Mouse (Mus musculus): ENCODE results near the gene Dpyd.

Dpyd gene

GRCm38 (mm10) chr3:118561554-118562310, at the start of gene Dpyd:
Dpyd (plus strand) TSS chr3:118562129.
- peak; percentile 62 to 72 for DNase-seq (ENCODE audit: low spot score in 2 of 2)

GRCm38 (mm10) chr3:118537676-118538075, 24.3 kb upstream of the Dpyd start:
- no peak for DNase-seq (ENCODE audit: low spot score in 2 of 2)

GRCm38 (mm10) chr3:118541766-118542165, 20.2 kb upstream of the Dpyd start:
- DNase-seq (ENCODE audit: low spot score in 2 of 2) = no peak

GRCm38 (mm10) chr3:118547551-118548210, 14.2 kb upstream of the Dpyd start:
- no peak for DNase-seq (ENCODE audit: low spot score in 2 of 2)

GRCm38 (mm10) chr3:118557605-118558004, 4.3 kb upstream of the Dpyd start:
- no peak for DNase-seq (ENCODE audit: low spot score in 2 of 2)

GRCm38 (mm10) chr3:118559936-118560335, 2.0 kb upstream of the Dpyd start:
- DNase-seq (ENCODE audit: low spot score in 2 of 2) = no peak

GRCm38 (mm10) chr3:118562311-118562671, 362 bp downstream of the Dpyd start:
- no peak for DNase-seq (ENCODE audit: low spot score in 2 of 2)

GRCm38 (mm10) chr3:118566779-118567178, 4.8 kb downstream of the Dpyd start:
- no peak for DNase-seq (ENCODE audit: low spot score in 2 of 2)

- DNase-seq (ENCODE audit: low spot score in 2 of 2) = no peak
These were observed 8.3 kb downstream of the Dpyd start for GRCm38 (mm10) chr3:118570197-118570596.

- no peak for DNase-seq (ENCODE audit: low spot score in 2 of 2)
These were observed 28.6 kb downstream of the Dpyd start for GRCm38 (mm10) chr3:118590559-118590958.

GRCm38 (mm10) chr3:118594864-118595263, 32.9 kb downstream of the Dpyd start:
- DNase-seq (ENCODE audit: low spot score in 2 of 2) = no peak

GRCm38 (mm10) chr3:118595693-118596092, 33.8 kb downstream of the Dpyd start:
- no peak for DNase-seq (ENCODE audit: low spot score in 2 of 2)

GRCm38 (mm10) chr3:118601689-118602640, 40.0 kb downstream of the Dpyd start:
- no peak for DNase-seq (ENCODE audit: low spot score in 2 of 2)

GRCm38 (mm10) chr3:118608708-118609107, 46.8 kb downstream of the Dpyd start:
- no peak for DNase-seq (ENCODE audit: low spot score in 2 of 2)

GRCm38 (mm10) chr3:118626455-118627375, 64.8 kb downstream of the Dpyd start:
- DNase-seq (ENCODE audit: low spot score in 2 of 2) = no peak

GRCm38 (mm10) chr3:118629737-118630136, 67.8 kb downstream of the Dpyd start:
- no peak for DNase-seq (ENCODE audit: low spot score in 2 of 2)

GRCm38 (mm10) chr3:118646024-118646570, 84.2 kb downstream of the Dpyd start:
- no peak for DNase-seq (ENCODE audit: low spot score in 2 of 2)

- DNase-seq (ENCODE audit: low spot score in 2 of 2) = no peak
These were observed 102.2 kb downstream of the Dpyd start for GRCm38 (mm10) chr3:118663987-118664692.

- DNase-seq (ENCODE audit: low spot score in 2 of 2) = no peak
These were observed 112.3 kb downstream of the Dpyd start for GRCm38 (mm10) chr3:118674121-118674745.

GRCm38 (mm10) chr3:118675441-118675840, 113.5 kb downstream of the Dpyd start:
- DNase-seq (ENCODE audit: low spot score in 2 of 2) = no peak
